Mouse (Mus musculus) neural tube, embryonic 14.5 days (tissue): Measurements from ENCODE around the gene Gm21969. TPM values are rescaled to one million over a fixed set of nuclear protein-coding genes. Genes with fewer than 3 reads are reported as not detected.

ENCODE experiments used
- ATAC-seq: fragments of 200-750 bp; cut with Nextera tagmentation; 2 replicates; pipeline ENCODE4 v1.8.0; 2017; ENCODE audit warnings: low read depth, mild to moderate bottlenecking, moderate TSS enrichment, moderate library complexity
- H3K27ac ChIP-seq: fragments of 300-500 bp; sonication (generic); 2 replicates; pipeline ENCODE4 v1.5.1; 2014; ENCODE audit warnings: low read depth, mild to moderate bottlenecking, control low read depth, low read length, moderate library complexity, mixed read lengths
- H3K27me3 ChIP-seq: fragments of 300-500 bp; sonication (generic); 2 replicates; pipeline ENCODE4 v1.6.1; 2014; ENCODE audit warnings: low read length; ENCODE audit not compliant: control insufficient read depth, insufficient read depth
- H3K36me3 ChIP-seq: fragments of 300-500 bp; sonication (generic); 2 replicates; pipeline ENCODE4 v1.6.1; 2014; ENCODE audit warnings: low read length, mixed read lengths; ENCODE audit not compliant: control insufficient read depth, insufficient read depth
- H3K4me1 ChIP-seq: fragments of 300-500 bp; sonication (generic); 2 replicates; pipeline ENCODE4 v1.6.1; 2014; ENCODE audit warnings: low read length; ENCODE audit not compliant: control insufficient read depth, insufficient read depth
- H3K4me2 ChIP-seq: fragments of 300-500 bp; sonication (generic); 2 replicates; pipeline ENCODE4 v1.6.1; 2014; ENCODE audit warnings: mild to moderate bottlenecking, low read depth, low read length, control low read depth
- H3K4me3 ChIP-seq: fragments of 300-500 bp; sonication (generic); 2 replicates; pipeline ENCODE4 v1.5.1; 2014; ENCODE audit warnings: low read depth, low read length, control low read depth, mixed read lengths
- H3K9ac ChIP-seq: fragments of 300-500 bp; sonication (generic); replicated peaks from 2 replicates; pipeline ENCODE4 v1.6.1; 2014; ENCODE audit warnings: low read depth, mild to moderate bottlenecking, control low read depth, low read length, mixed read lengths
- H3K9me3 ChIP-seq: fragments of 300-500 bp; sonication (generic); 2 replicates; pipeline ENCODE4 v1.6.1; 2016; ENCODE audit warnings: low read length; ENCODE audit not compliant: control insufficient read depth
- WGBS: fragments of 180-500 bp; shearing (Covaris S2); extraction: QIAGEN DNeasy Blood & Tissue Kit; methylation state at CpG from one replicate; pipeline ENCODE4 v1.1.7; 2014; 5-methylcytosine and 5-hydroxymethylcytosine counted together
- polyA plus RNA-seq: library from polyadenylated mRNA; unstranded; fragments of >200 nt; fragmentation: Nextera tagmentation; extraction: Ambion mirVana; gene quantifications from 2 replicates; pipeline ENCODE4 v1.2.1, GENCODE M21; 2014

Gm21969 gene
- polyA plus RNA-seq, 1 experiment from 2014 or later, result not detected

- H3K4me1 ChIP-seq, result peaks cover 34% of the 10 kb centered on the region
- H3K27ac ChIP-seq, result no peak overlapping the region
- no peak overlapping the region for H3K9ac ChIP-seq
Observed at GRCm38 (mm10) chr4:139582903-139583302, 20.1 kb upstream of the Gm21969 start.

GRCm38 (mm10) chr4:139583629-139584245 lies 19.2 kb upstream of the Gm21969 start:
- Histone ChIP-seq H3K4me3 (no peak overlapping the region), H3K27me3 (no peaks in the 10 kb centered on the region), H3K4me1 (peaks cover 34% of the 10 kb centered on the region), H3K4me2 (no peak overlapping the region), H3K27ac (no peak overlapping the region), H3K9ac (no peak overlapping the region), H3K9me3 (no peaks in the 10 kb centered on the region), H3K36me3 (no peaks in the 10 kb centered on the region)
- ATAC-seq, result no peak
- WGBS, result 75% methylated on average over 11 of the region's 11 CpGs

More at GRCm38 (mm10) chr4:139582903-139583302, 20.1 kb upstream of the Gm21969 start:
- no peak overlapping the region for H3K4me3 ChIP-seq
- no peak for ATAC-seq
- H3K4me2 ChIP-seq, result no peak overlapping the region
- WGBS, result 23% methylated on average over 3 of the region's 3 CpGs
- H3K36me3 ChIP-seq, result no peaks in the 10 kb centered on the region
- H3K27me3 ChIP-seq, result no peaks in the 10 kb centered on the region
- no peaks in the 10 kb centered on the region for H3K9me3 ChIP-seq

GRCm38 (mm10) chr4:139584704-139585103 lies 18.3 kb upstream of the Gm21969 start:
- ATAC-seq, result no peak
- H3K4me3 ChIP-seq, result no peak overlapping the region
- H3K9me3 ChIP-seq, result no peaks in the 10 kb centered on the region
- no peaks in the 10 kb centered on the region for H3K27me3 ChIP-seq
- WGBS, result 73% methylated on average over 11 of the region's 11 CpGs
- no peaks in the 10 kb centered on the region for H3K36me3 ChIP-seq
- no peak overlapping the region for H3K27ac ChIP-seq
- H3K4me2 ChIP-seq, result no peak overlapping the region
- H3K9ac ChIP-seq, result no peak overlapping the region
- peaks cover 33% of the 10 kb centered on the region for H3K4me1 ChIP-seq

- no peak for ATAC-seq
- Histone ChIP-seq H3K4me2 (no peak overlapping the region), H3K27ac (no peak overlapping the region), H3K27me3 (no peaks in the 10 kb centered on the region), H3K4me3 (no peak overlapping the region), H3K4me1 (peaks cover 28% of the 10 kb centered on the region), H3K9me3 (no peaks in the 10 kb centered on the region), H3K36me3 (no peaks in the 10 kb centered on the region), H3K9ac (no peak overlapping the region)
- 97% methylated on average over 7 of the region's 7 CpGs for WGBS
Observed at GRCm38 (mm10) chr4:139585713-139586112, 17.3 kb upstream of the Gm21969 start.

GRCm38 (mm10) chr4:139587370-139587769 lies 15.6 kb upstream of the Gm21969 start:
- Histone ChIP-seq H3K4me3 (no peak overlapping the region), H3K27ac (no peak overlapping the region), H3K27me3 (no peaks in the 10 kb centered on the region), H3K4me1 (peaks cover 16% of the 10 kb centered on the region; the same call in 1 of the 2 replicates), H3K36me3 (no peaks in the 10 kb centered on the region), H3K9ac (no peak overlapping the region), H3K4me2 (no peak overlapping the region), H3K9me3 (no peaks in the 10 kb centered on the region)
- ATAC-seq, result no peak
- 66% methylated on average over 4 of the region's 4 CpGs for WGBS

GRCm38 (mm10) chr4:139587773-139588172 lies 15.2 kb upstream of the Gm21969 start:
- WGBS, result 88% methylated on average over 4 of the region's 4 CpGs
- no peak overlapping the region for H3K9ac ChIP-seq
- H3K36me3 ChIP-seq, result no peaks in the 10 kb centered on the region
- ATAC-seq, result no peak
- no peak overlapping the region for H3K4me3 ChIP-seq
- H3K4me1 ChIP-seq, result peaks cover 13% of the 10 kb centered on the region; the same call in 1 of the 2 replicates
- H3K27me3 ChIP-seq, result no peaks in the 10 kb centered on the region
- H3K9me3 ChIP-seq, result no peaks in the 10 kb centered on the region
- H3K27ac ChIP-seq, result no peak overlapping the region
- no peak overlapping the region for H3K4me2 ChIP-seq

GRCm38 (mm10) chr4:139589351-139590027 lies 13.5 kb upstream of the Gm21969 start:
- Histone ChIP-seq H3K4me2 (no peak overlapping the region), H3K27ac (no peak overlapping the region), H3K4me1 (peaks cover 8% of the 10 kb centered on the region; the same call in 1 of the 2 replicates), H3K9ac (no peak overlapping the region), H3K4me3 (no peak overlapping the region), H3K9me3 (no peaks in the 10 kb centered on the region), H3K36me3 (no peaks in the 10 kb centered on the region), H3K27me3 (no peaks in the 10 kb centered on the region)
- WGBS, result 37% methylated on average over 5 of the region's 5 CpGs
- no peak for ATAC-seq

- no peak for ATAC-seq
- H3K4me1 ChIP-seq, result peaks cover 14% of the 10 kb centered on the region; the same call in 1 of the 2 replicates
- no peaks in the 10 kb centered on the region for H3K27me3 ChIP-seq
- no peak overlapping the region for H3K9ac ChIP-seq
- no peaks in the 10 kb centered on the region for H3K9me3 ChIP-seq
- H3K4me2 ChIP-seq, result no peak overlapping the region
- H3K36me3 ChIP-seq, result no peaks in the 10 kb centered on the region
- no peak overlapping the region for H3K27ac ChIP-seq
- no peak overlapping the region for H3K4me3 ChIP-seq
- 26% methylated on average over 4 of the region's 4 CpGs for WGBS
Observed at GRCm38 (mm10) chr4:139590446-139590845, 12.5 kb upstream of the Gm21969 start.

GRCm38 (mm10) chr4:139592895-139593294 lies 10.1 kb upstream of the Gm21969 start:
- Histone ChIP-seq H3K4me2 (no peak overlapping the region), H3K9ac (no peak overlapping the region), H3K27me3 (no peaks in the 10 kb centered on the region), H3K4me1 (peaks cover 39% of the 10 kb centered on the region), H3K27ac (no peak overlapping the region), H3K36me3 (no peaks in the 10 kb centered on the region), H3K9me3 (no peaks in the 10 kb centered on the region), H3K4me3 (no peak overlapping the region)
- no peak for ATAC-seq
- 68% methylated on average over 7 of the region's 7 CpGs for WGBS
